Mouse (Mus musculus) heart, embryonic 15.5 days (tissue): Measurements from ENCODE around the gene Olfr1195. TPM values are rescaled to one million over a fixed set of nuclear protein-coding genes. Genes with fewer than 3 reads are reported as not detected.
"Not testable (repeated sequence)": the region's sequence is repeated elsewhere in the genome, so short reads cannot be mapped to it uniquely, and the experiment has no call there.

Experiments used
- ATAC-seq: fragments of 200-750 bp; cut with Nextera tagmentation; replicated peaks from 2 replicates; pipeline ENCODE4 v1.8.0; 2017; ENCODE audit warnings: low read depth, moderate TSS enrichment; ENCODE audit not compliant: insufficient number of reproducible peaks, insufficient read depth, low FRiP score
- H3K27ac ChIP-seq: fragments of 300-500 bp; sonication (generic); 2 replicates; pipeline ENCODE4 v1.5.1; 2015; ENCODE audit warnings: mild to moderate bottlenecking, inconsistent platforms
- H3K27me3 ChIP-seq: fragments of 300-500 bp; sonication (generic); 2 replicates; pipeline ENCODE4 v1.6.1; 2015; ENCODE audit warnings: inconsistent platforms
- H3K36me3 ChIP-seq: fragments of 300-500 bp; sonication (generic); 2 replicates; pipeline ENCODE4 v1.6.1; 2015; ENCODE audit warnings: mild to moderate bottlenecking, inconsistent platforms
- H3K4me1 ChIP-seq: fragments of 300-500 bp; sonication (generic); replicated peaks from 2 replicates; pipeline ENCODE4 v1.6.1; 2015; ENCODE audit warnings: inconsistent platforms
- H3K4me2 ChIP-seq: fragments of 300-500 bp; sonication (generic); 2 replicates; pipeline ENCODE4 v1.6.1; 2015; ENCODE audit warnings: inconsistent platforms, mild to moderate bottlenecking, moderate library complexity
- H3K4me3 ChIP-seq: fragments of 300-500 bp; sonication (generic); 2 replicates; pipeline ENCODE4 v1.5.1; 2015; ENCODE audit warnings: mild to moderate bottlenecking, inconsistent platforms
- H3K9ac ChIP-seq: fragments of 300-500 bp; sonication (generic); 2 replicates; pipeline ENCODE4 v1.6.1; 2015; ENCODE audit warnings: mild to moderate bottlenecking, inconsistent platforms
- H3K9me3 ChIP-seq: fragments of 300-500 bp; sonication (generic); replicated peaks from 2 replicates; pipeline ENCODE4 v1.6.1; 2016; ENCODE audit warnings: inconsistent platforms
- WGBS: fragments of 180-500 bp; shearing (Covaris S2); methylation state at CpG from one replicate; pipeline ENCODE4 v1.1.7; 2015; ENCODE audit warnings: mixed read lengths; 5-methylcytosine and 5-hydroxymethylcytosine counted together
- polyA plus RNA-seq: library from polyadenylated mRNA; unstranded; fragments of >200 nt; fragmentation: Nextera tagmentation; extraction: Ambion mirVana; gene quantifications from 2 replicates; pipeline ENCODE4 v1.2.1, GENCODE M21; 2015

Gene Olfr1195
- polyA plus RNA-seq: not detected in 2 replicates

- Histone ChIP-seq H3K9me3 (no peaks in the 10 kb centered on the region), H3K4me2 (no peak within 1 kb of the TSS), H3K4me3 (no peak within 1 kb of the TSS), H3K4me1 (no peaks in the 10 kb centered on the region), H3K36me3 (no peaks in the 10 kb centered on the region), H3K27me3 (no peaks in the 10 kb centered on the region), H3K9ac (no peak within 1 kb of the TSS), H3K27ac (no peak within 1 kb of the TSS)
- ATAC-seq: no peak
Observed at GRCm38 (mm10) chr2:88689087-88689486, at the start of gene Olfr1195. Gene Olfr1195, minus strand, starts transcription at chr2:88689187.

GRCm38 (mm10) chr2:88732266-88732665, 43.3 kb upstream of the Olfr1195 start, which contains the start of gene Olfr1197:
Gene Olfr1197, minus strand, starts transcription at chr2:88732366.
- Histone ChIP-seq H3K9me3 (no peaks in the 10 kb centered on the region), H3K4me3 (no peak within 1 kb of the TSS), H3K36me3 (no peaks in the 10 kb centered on the region), H3K4me2 (no peak within 1 kb of the TSS), H3K27me3 (no peaks in the 10 kb centered on the region), H3K27ac (no peak within 1 kb of the TSS), H3K4me1 (no peaks in the 10 kb centered on the region), H3K9ac (no peak within 1 kb of the TSS)
- 65% methylated on average over 1 of the region's 1 CpGs for WGBS
- no peak for ATAC-seq

- Histone ChIP-seq H3K4me2 (no peak within 1 kb of the TSS), H3K27me3 (no peaks in the 10 kb centered on the region), H3K4me3 (no peak within 1 kb of the TSS), H3K9ac (no peak within 1 kb of the TSS), H3K4me1 (no peaks in the 10 kb centered on the region), H3K36me3 (no peaks in the 10 kb centered on the region), H3K27ac (no peak within 1 kb of the TSS), H3K9me3 (no peaks in the 10 kb centered on the region)
- ATAC-seq: no peak
- 69% methylated on average over 2 of the region's 2 CpGs for WGBS
Observed at GRCm38 (mm10) chr2:88704497-88704896, 15.5 kb upstream of the Olfr1195 start, which contains the start of gene Olfr1196. Gene Olfr1196, minus strand, starts transcription at chr2:88704597.

GRCm38 (mm10) chr2:88675328-88675727, 13.7 kb downstream of the Olfr1195 start, which contains the start of gene Olfr1193:
Gene Olfr1193, plus strand, starts transcription at chr2:88675628.
- H3K9ac ChIP-seq, H3K4me1 ChIP-seq, H3K4me2 ChIP-seq, H3K27me3 ChIP-seq, H3K27ac ChIP-seq, ATAC-seq, H3K9me3 ChIP-seq, H3K4me3 ChIP-seq, H3K36me3 ChIP-seq: not testable (repeated sequence)

GRCm38 (mm10) chr2:88648209-88648608, 40.8 kb downstream of the Olfr1195 start, which contains the start of gene Olfr1192-ps1:
Gene Olfr1192-ps1, plus strand, starts transcription at chr2:88648509.
- H3K9me3 ChIP-seq: no peaks in the 10 kb centered on the region
- H3K27me3 ChIP-seq: no peaks in the 10 kb centered on the region
- H3K4me1 ChIP-seq: no peaks in the 10 kb centered on the region
- no peaks in the 10 kb centered on the region for H3K36me3 ChIP-seq
- 31% methylated on average over 1 of the region's 1 CpGs for WGBS
- no peak for ATAC-seq
- H3K27ac ChIP-seq: no peak within 1 kb of the TSS
- H3K4me2 ChIP-seq: no peak within 1 kb of the TSS
- no peak within 1 kb of the TSS for H3K4me3 ChIP-seq
- H3K9ac ChIP-seq: no peak within 1 kb of the TSS

- ATAC-seq, H3K4me1 ChIP-seq: not testable (repeated sequence)
- WGBS: 74% methylated on average over 1 of the region's 1 CpGs
Observed at GRCm38 (mm10) chr2:88640242-88640641, 48.7 kb downstream of the Olfr1195 start, which contains the start of gene Olfr1191-ps1. Gene Olfr1191-ps1, plus strand, starts transcription at chr2:88640542.

More at GRCm38 (mm10) chr2:88640242-88640641, 48.7 kb downstream of the Olfr1195 start, which contains the start of gene Olfr1191-ps1:
- H3K27me3 ChIP-seq, H3K27ac ChIP-seq, H3K4me2 ChIP-seq, H3K4me3 ChIP-seq, H3K9ac ChIP-seq, H3K9me3 ChIP-seq, H3K36me3 ChIP-seq: not testable (repeated sequence)

Other genes starting within 250 kb of the Olfr1195 start
- not detected in 2 replicates for gene Gm13757, start 240.1 kb downstream of the Olfr1195 start, polyA plus RNA-seq
- gene Olfr1183, start 234.3 kb downstream of the Olfr1195 start, polyA plus RNA-seq: not detected in 2 replicates
- not detected in 2 replicates for gene Olfr1184, start 205.6 kb downstream of the Olfr1195 start, polyA plus RNA-seq
- gene Olfr1185-ps1, start 195.9 kb downstream of the Olfr1195 start, polyA plus RNA-seq: not detected in 2 replicates
- gene Olfr1186, start 170.6 kb downstream of the Olfr1195 start, polyA plus RNA-seq: not detected in 2 replicates
- gene Olfr1188, start 132.3 kb downstream of the Olfr1195 start, polyA plus RNA-seq: not detected in 2 replicates
- gene Olfr1189, start 102.7 kb downstream of the Olfr1195 start, polyA plus RNA-seq: not detected in 2 replicates
- gene Olfr1191-ps1, start 48.6 kb downstream of the Olfr1195 start, polyA plus RNA-seq: not detected in 2 replicates
- not detected in 2 replicates for gene Olfr1192-ps1, start 40.7 kb downstream of the Olfr1195 start, polyA plus RNA-seq
- gene Olfr1193, start 13.6 kb downstream of the Olfr1195 start, polyA plus RNA-seq: not detected in 2 replicates
- not detected in 2 replicates for gene Olfr1196, start 15.4 kb upstream of the Olfr1195 start, polyA plus RNA-seq
- gene Olfr1197, start 43.2 kb upstream of the Olfr1195 start, polyA plus RNA-seq: not detected in 2 replicates
- gene Olfr1198, start 62.2 kb upstream of the Olfr1195 start, polyA plus RNA-seq: not detected in 2 replicates
- not detected in 2 replicates for gene Olfr1199, start 71.3 kb upstream of the Olfr1195 start, polyA plus RNA-seq
- not detected in 2 replicates for gene Olfr1200, start 81.3 kb upstream of the Olfr1195 start, polyA plus RNA-seq
- not detected in 2 replicates for gene Olfr1201, start 103.8 kb upstream of the Olfr1195 start, polyA plus RNA-seq
- not detected in 2 replicates for gene Olfr1202, start 125.3 kb upstream of the Olfr1195 start, polyA plus RNA-seq
- gene Olfr1205, start 140.6 kb upstream of the Olfr1195 start, polyA plus RNA-seq: not detected in 2 replicates
- not detected in 2 replicates for gene Olfr1204, start 160.1 kb upstream of the Olfr1195 start, polyA plus RNA-seq
- gene Olfr1206, start 174.0 kb upstream of the Olfr1195 start, polyA plus RNA-seq: not detected in 2 replicates
- not detected in 2 replicates for gene Olfr1208, start 213.1 kb upstream of the Olfr1195 start, polyA plus RNA-seq
- gene Olfr1209, start 226.0 kb upstream of the Olfr1195 start, polyA plus RNA-seq: not detected in 2 replicates
- not detected in 2 replicates for gene Olfr1211, start 248.9 kb upstream of the Olfr1195 start, polyA plus RNA-seq